Mouse (Mus musculus): ENCODE measurements around the gene Tmem150c. TPM values are rescaled to one million over a fixed set of nuclear protein-coding genes. Genes with fewer than 3 reads are reported as not detected.

Tmem150c gene
- total RNA-seq (2014; rRNA removed) (76.1 and 86.1 TPM in 2 replicates), polyA plus RNA-seq (2015; fragmentation: Nextera tagmentation; extraction: Ambion mirVana) (44.0 and 60.6 TPM in 2 replicates)

GRCm38 (mm10) chr5:100159638-100159973 lies at the start of gene Tmem150c:
Gene Tmem150c (minus strand): TSS chr5:100159808.
- Histone ChIP-seq H3K4me2 (ENCODE audit: low read depth) (peak within 1 kb of the TSS; percentile 86), H3K9ac (peak within 1 kb of the TSS; percentile 90), H3K36me3 (ENCODE audit: insufficient read depth) (no peaks in the 10 kb centered on the region), H3K4me1 (ENCODE audit: insufficient read depth) (peaks cover 3% of the 10 kb centered on the region; the same call in 1 of the 2 replicates), H3K4me3 (ENCODE audit: low read depth, low read length) (peak within 1 kb of the TSS; percentile 80), H3K27ac (ENCODE audit: low read depth, low read length) (peak within 1 kb of the TSS; percentile 88), H3K27me3 (ENCODE audit: insufficient read depth, low read length) (no peaks in the 10 kb centered on the region), H3K9me3 (ENCODE audit: low read length) (no peaks in the 10 kb centered on the region)
- no peak for ATAC-seq
- 8% methylated on average over 6 of the region's 6 CpGs for WGBS
- no peak for TF ChIP-seq CTCF (IDR thresholded peaks at IDR 0.05; ENCODE audit: low read depth)
- DNase-seq = no peak

- ATAC-seq = no peak
- DNase-seq = no peak
- no peak overlapping the region for H3K9ac ChIP-seq
- no peak overlapping the region for H3K4me3 ChIP-seq (ENCODE audit: low read depth, low read length)
- H3K27ac ChIP-seq (ENCODE audit: low read depth, low read length) = no peak overlapping the region
- no peaks in the 10 kb centered on the region for H3K36me3 ChIP-seq (ENCODE audit: insufficient read depth)
- H3K27me3 ChIP-seq (ENCODE audit: insufficient read depth, low read length) = no peaks in the 10 kb centered on the region
- WGBS = 87% methylated on average over 7 of the region's 7 CpGs
- H3K4me1 ChIP-seq (ENCODE audit: insufficient read depth) = no peaks in the 10 kb centered on the region
- H3K4me2 ChIP-seq (ENCODE audit: low read depth) = no peak overlapping the region
- no peaks in the 10 kb centered on the region for H3K9me3 ChIP-seq (ENCODE audit: low read length)
- no peak for TF ChIP-seq CTCF (IDR thresholded peaks at IDR 0.05; ENCODE audit: low read depth)
Measured at GRCm38 (mm10) chr5:100209093-100209492, 49.5 kb upstream of the Tmem150c start.

- H3K36me3 ChIP-seq (ENCODE audit: insufficient read depth) = no peaks in the 10 kb centered on the region
- TF ChIP-seq CTCF (IDR thresholded peaks at IDR 0.05; ENCODE audit: low read depth) = no peak
- no peaks in the 10 kb centered on the region for H3K9me3 ChIP-seq (ENCODE audit: low read length)
- ATAC-seq (no peak), DNase-seq (no peak)
- no peaks in the 10 kb centered on the region for H3K4me1 ChIP-seq (ENCODE audit: insufficient read depth)
- H3K4me3 ChIP-seq (ENCODE audit: low read depth, low read length) = no peak overlapping the region
- no peak overlapping the region for H3K27ac ChIP-seq (ENCODE audit: low read depth, low read length)
- H3K4me2 ChIP-seq (ENCODE audit: low read depth) = no peak overlapping the region
- 66% methylated on average over 6 of the region's 6 CpGs for WGBS
- no peak overlapping the region for H3K9ac ChIP-seq
- no peaks in the 10 kb centered on the region for H3K27me3 ChIP-seq (ENCODE audit: insufficient read depth, low read length)
Measured at GRCm38 (mm10) chr5:100206675-100207074, 47.1 kb upstream of the Tmem150c start.

GRCm38 (mm10) chr5:100205519-100206189 lies 46.0 kb upstream of the Tmem150c start:
- H3K27ac ChIP-seq (ENCODE audit: low read depth, low read length) = no peak overlapping the region
- ATAC-seq (no peak), DNase-seq (no peak)
- H3K4me1 ChIP-seq (ENCODE audit: insufficient read depth) = peaks cover 8% of the 10 kb centered on the region; the same call in 1 of the 2 replicates
- no peaks in the 10 kb centered on the region for H3K27me3 ChIP-seq (ENCODE audit: insufficient read depth, low read length)
- H3K9ac ChIP-seq = no peak overlapping the region
- H3K9me3 ChIP-seq (ENCODE audit: low read length) = no peaks in the 10 kb centered on the region
- no peaks in the 10 kb centered on the region for H3K36me3 ChIP-seq (ENCODE audit: insufficient read depth)
- no peak for TF ChIP-seq CTCF (IDR thresholded peaks at IDR 0.05; ENCODE audit: low read depth)
- no peak overlapping the region for H3K4me2 ChIP-seq (ENCODE audit: low read depth)
- no peak overlapping the region for H3K4me3 ChIP-seq (ENCODE audit: low read depth, low read length)
- WGBS = 83% methylated on average over 9 of the region's 9 CpGs

- ATAC-seq = peak; percentile 92
- Histone ChIP-seq H3K36me3 (ENCODE audit: insufficient read depth) (no peaks in the 10 kb centered on the region), H3K27me3 (ENCODE audit: insufficient read depth, low read length) (no peaks in the 10 kb centered on the region), H3K4me3 (ENCODE audit: low read depth, low read length) (no peak overlapping the region), H3K9ac (peak overlapping the region; percentile 4; the same call in 1 of the 2 replicates), H3K27ac (ENCODE audit: low read depth, low read length) (peak overlapping the region; percentile 78), H3K4me1 (ENCODE audit: insufficient read depth) (peaks cover 25% of the 10 kb centered on the region), H3K9me3 (ENCODE audit: low read length) (no peaks in the 10 kb centered on the region), H3K4me2 (ENCODE audit: low read depth) (peak overlapping the region; percentile 17; the same call in 1 of the 2 replicates)
- WGBS = 17% methylated on average over 5 of the region's 5 CpGs
- peak; percentile 83 for DNase-seq
- TF ChIP-seq CTCF (IDR thresholded peaks at IDR 0.05; ENCODE audit: low read depth) = no peak
Measured at GRCm38 (mm10) chr5:100200805-100201204, 41.2 kb upstream of the Tmem150c start.

GRCm38 (mm10) chr5:100200296-100200695 lies 40.7 kb upstream of the Tmem150c start:
- 17% methylated on average over 5 of the region's 5 CpGs for WGBS
- H3K9ac ChIP-seq = no peak overlapping the region
- peak; percentile 64 for DNase-seq
- no peak for TF ChIP-seq CTCF (IDR thresholded peaks at IDR 0.05; ENCODE audit: low read depth)
- no peak overlapping the region for H3K4me3 ChIP-seq (ENCODE audit: low read depth, low read length)
- peak overlapping the region; percentile 78 for H3K27ac ChIP-seq (ENCODE audit: low read depth, low read length)
- ATAC-seq = peak; percentile 80
- no peaks in the 10 kb centered on the region for H3K9me3 ChIP-seq (ENCODE audit: low read length)
- peaks cover 25% of the 10 kb centered on the region for H3K4me1 ChIP-seq (ENCODE audit: insufficient read depth)
- no peaks in the 10 kb centered on the region for H3K36me3 ChIP-seq (ENCODE audit: insufficient read depth)
- H3K27me3 ChIP-seq (ENCODE audit: insufficient read depth, low read length) = no peaks in the 10 kb centered on the region
- 0 out of 2 replicates have a peak overlapping the region, but pooled peaks have one; percentile 17 for H3K4me2 ChIP-seq (ENCODE audit: low read depth)

- WGBS = 32% methylated on average over 7 of the region's 7 CpGs
- no peak for TF ChIP-seq CTCF (IDR thresholded peaks at IDR 0.05; ENCODE audit: low read depth)
- peak; percentile 20; the same call in 1 of the 2 replicates for ATAC-seq
- Histone ChIP-seq H3K27ac (ENCODE audit: low read depth, low read length) (no peak overlapping the region), H3K27me3 (ENCODE audit: insufficient read depth, low read length) (no peaks in the 10 kb centered on the region), H3K4me3 (ENCODE audit: low read depth, low read length) (no peak overlapping the region), H3K4me2 (ENCODE audit: low read depth) (no peak overlapping the region), H3K36me3 (ENCODE audit: insufficient read depth) (no peaks in the 10 kb centered on the region), H3K9me3 (ENCODE audit: low read length) (no peaks in the 10 kb centered on the region), H3K9ac (no peak overlapping the region), H3K4me1 (ENCODE audit: insufficient read depth) (peaks cover 25% of the 10 kb centered on the region)
- no peak for DNase-seq
Measured at GRCm38 (mm10) chr5:100199092-100199853, 39.7 kb upstream of the Tmem150c start.

Data from forebrain, postnatal 0 days (tissue).